Mouse (Mus musculus): ENCODE data around the gene Gm20521.

DNA sequence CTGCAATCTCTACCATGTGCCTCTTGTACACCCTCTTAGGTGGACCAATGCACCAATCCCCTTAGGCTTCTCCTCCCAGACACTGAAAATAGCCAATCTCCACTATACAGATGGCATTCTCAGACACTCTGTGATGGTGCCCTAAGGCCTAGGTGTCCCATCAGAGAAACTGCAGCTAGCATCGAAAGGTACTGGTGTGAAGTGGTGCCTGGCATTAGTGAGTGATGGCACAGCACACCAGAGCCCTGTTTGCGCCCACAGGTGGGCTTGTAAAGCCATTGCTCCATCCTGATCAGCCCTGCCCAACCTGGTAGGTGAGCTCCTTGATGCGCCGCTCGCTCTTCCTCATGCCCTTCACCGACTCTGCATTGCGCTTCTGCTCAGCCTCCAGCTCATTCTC is 60.7 kb downstream of the Gm20521 start:
- no peak for TF ChIP-seq CTCF (IDR thresholded peaks at IDR 0.05; ENCODE audit: low read depth, low read length)
- TF ChIP-seq GATA1 (IDR thresholded peaks at IDR 0.05; ENCODE audit: borderline replicate concordance, low read length): no peak
- TF ChIP-seq GATA2 (IDR thresholded peaks at IDR 0.05; ENCODE audit: borderline replicate concordance, low read depth, low read length): no peak
- TF ChIP-seq TAL1 (conservative IDR thresholded peaks at IDR 0.05; ENCODE audit: low read depth, low read length): no peak
- TF ChIP-seq POLR2AphosphoS5 (IDR thresholded peaks at IDR 0.05; ENCODE audit: insufficient replicate concordance, low read depth, low read length): no peak
